Mouse (Mus musculus): ENCODE data around the gene Olfr98. TPM values are rescaled to one million over a fixed set of nuclear protein-coding genes. Genes with fewer than 3 reads are reported as not detected.

The Olfr98 gene
- total and polyA plus RNA-seq, 3 experiments, result 0.21 to 0.44 TPM; not detected in 1

GRCm38 (mm10) chr17:37270702-37271092 lies 7.1 kb upstream of the Olfr98 start:
- TF ChIP-seq IRF4 (IDR thresholded peaks at IDR 0.05; ENCODE audit: low read depth, low read length), result peak; percentile 85
- TF ChIP-seq TCF12 (IDR thresholded peaks at IDR 0.05; ENCODE audit: low read depth, low read length), result peak; percentile 52; the same call in 1 of the 2 replicates
- TF ChIP-seq POLR2A (IDR thresholded peaks at IDR 0.05; ENCODE audit: low read depth, low read length), result peak; percentile 58
- TF ChIP-seq MAX (IDR thresholded peaks at IDR 0.05; ENCODE audit: low read length), result peak; percentile 29; the same call in 1 of the 2 replicates
- TF ChIP-seq HCFC1 (IDR thresholded peaks at IDR 0.05; ENCODE audit: low read depth, low read length), result peak; percentile 25; the same call in 1 of the 2 replicates
- no peak for TF ChIP-seq CTCF (conservative IDR thresholded peaks at IDR 0.05 in 1 of 2, IDR thresholded peaks at IDR 0.05 in 1 of 2; ENCODE audit: low read depth in 2 of 2, low read length in 2 of 2)
- no peak for TF ChIP-seq ZNF384 (IDR thresholded peaks at IDR 0.05; ENCODE audit: low read depth, low read length)
- TF ChIP-seq NELFE (IDR thresholded peaks at IDR 0.05; ENCODE audit: low read depth, low read length), result peak; percentile 51; the same call in 1 of the 2 replicates
- TF ChIP-seq JUND (conservative IDR thresholded peaks at IDR 0.05; ENCODE audit: low read depth, low read length), result no peak
- TF ChIP-seq MEF2A (IDR thresholded peaks at IDR 0.05; ENCODE audit: borderline replicate concordance, low read depth, low read length), result no peak
- peak; percentile 62; the same call in 1 of the 2 replicates for TF ChIP-seq TBP (conservative IDR thresholded peaks at IDR 0.05; ENCODE audit: low read depth, low read length)
- peak; percentile 68 for TF ChIP-seq NRF1 (IDR thresholded peaks at IDR 0.05; ENCODE audit: low read depth, low read length)
- no peak; the same call in 1 of the 2 replicates for TF ChIP-seq SIN3A (IDR thresholded peaks at IDR 0.05; ENCODE audit: low read length)
- TF ChIP-seq ZMIZ1 (IDR thresholded peaks at IDR 0.05; ENCODE audit: low read depth, low read length), result no peak
- no peak for TF ChIP-seq BHLHE40 (IDR thresholded peaks at IDR 0.05; ENCODE audit: low read depth, low read length)
- TF ChIP-seq RAD21 (IDR thresholded peaks at IDR 0.05; ENCODE audit: low read depth, low read length), result no peak
- peak; percentile 82 for TF ChIP-seq ETS1 (conservative IDR thresholded peaks at IDR 0.05; ENCODE audit: low read depth, low read length)
- TF ChIP-seq ZKSCAN1 (IDR thresholded peaks at IDR 0.05; ENCODE audit: borderline replicate concordance, low read depth, low read length), result no peak
- TF ChIP-seq MYC (IDR thresholded peaks at IDR 0.05; ENCODE audit: low read depth, low read length), result peak; percentile 65; the same call in 1 of the 2 replicates
- peak; percentile 69; the same call in 1 of the 2 replicates for TF ChIP-seq E2F4 (IDR thresholded peaks at IDR 0.05; ENCODE audit: insufficient replicate concordance, low read depth, low read length)
- H3K4me3 ChIP-seq (replicated peaks in 1 of 3; ENCODE audit: low read depth in 2 of 3, low read length in 2 of 3, poor library complexity in 1 of 3), result peak overlapping the region; percentile 76 to 90 (median 80)
- H3K79me2 ChIP-seq (replicated peaks; ENCODE audit: control insufficient read depth, extremely low read depth, insufficient read depth, poor library complexity, severe bottlenecking), result peaks cover 28% of the 10 kb centered on the region
- peak; percentile 88 for DNase-seq (ENCODE audit: extremely low read depth)
- dilution Hi-C loops (cut with MboI; ENCODE audit: extremely low pct_ligation_motif_present, extremely low pct_unique_long_range_greater_than_20kb, low sequenced_read_pairs) (no loop called here), in situ Hi-C loops (cut with MboI; ENCODE audit: low pct_ligation_motif_present, low pct_unique_long_range_greater_than_20kb, low sequenced_read_pairs) (no loop called here)
- H3K9ac ChIP-seq (ENCODE audit: insufficient read depth, low read depth), result peak overlapping the region; percentile 82
- peak overlapping the region; percentile 60 for H3K4me2 ChIP-seq (ENCODE audit: insufficient read depth, low read depth, poor library complexity, severe bottlenecking)
- H3K36me3 ChIP-seq (replicated peaks in 1 of 2; ENCODE audit: control insufficient read depth in 1 of 2, insufficient read depth in 1 of 2, low read length in 1 of 2), result peaks cover 24 to 43% of the 10 kb centered on the region in 2 experiments
- peak overlapping the region; percentile 86 for H3K27ac ChIP-seq (ENCODE audit: insufficient read depth, low read depth)
- no peaks in the 10 kb centered on the region for H3K9me3 ChIP-seq (replicated peaks; ENCODE audit: low read length)
- H3K4me1 ChIP-seq (ENCODE audit: control insufficient read depth in 1 of 2, insufficient read depth in 2 of 2), result peaks cover 6 to 41% of the 10 kb centered on the region in 2 experiments
- H3K27me3 ChIP-seq (replicated peaks), result no peaks in the 10 kb centered on the region

- Histone ChIP-seq H3K9me3 (replicated peaks; ENCODE audit: low read length) (no peaks in the 10 kb centered on the region), H3K4me3 (replicated peaks in 1 of 3; ENCODE audit: low read depth in 2 of 3, low read length in 2 of 3, poor library complexity in 1 of 3) (peak within 1 kb of the TSS; percentile 76 to 90 (median 80)), H3K4me1 (ENCODE audit: control insufficient read depth in 1 of 2, insufficient read depth in 2 of 2) (peaks cover 6 to 38% of the 10 kb centered on the region in 2 experiments), H3K36me3 (replicated peaks in 1 of 2; ENCODE audit: control insufficient read depth in 1 of 2, insufficient read depth in 1 of 2, low read length in 1 of 2) (peaks cover 21 to 38% of the 10 kb centered on the region in 2 experiments), H3K27me3 (replicated peaks) (no peaks in the 10 kb centered on the region), H3K4me2 (ENCODE audit: insufficient read depth, low read depth, poor library complexity, severe bottlenecking) (peak within 1 kb of the TSS; percentile 60), H3K79me2 (replicated peaks; ENCODE audit: control insufficient read depth, extremely low read depth, insufficient read depth, poor library complexity, severe bottlenecking) (peaks cover 27% of the 10 kb centered on the region), H3K9ac (ENCODE audit: insufficient read depth, low read depth) (peak within 1 kb of the TSS; percentile 82), H3K27ac (ENCODE audit: insufficient read depth, low read depth) (peak within 1 kb of the TSS; percentile 86)
- DNase-seq (ENCODE audit: extremely low read depth), result peak; percentile 95
- dilution Hi-C loops (cut with MboI; ENCODE audit: extremely low pct_ligation_motif_present, extremely low pct_unique_long_range_greater_than_20kb, low sequenced_read_pairs) (no loop called here), in situ Hi-C loops (cut with MboI; ENCODE audit: low pct_ligation_motif_present, low pct_unique_long_range_greater_than_20kb, low sequenced_read_pairs) (no loop called here)
- peak; percentile 59; the same call in 1 of the 2 replicates for TF ChIP-seq TCF12 (IDR thresholded peaks at IDR 0.05; ENCODE audit: low read depth, low read length)
- TF ChIP-seq HCFC1 (IDR thresholded peaks at IDR 0.05; ENCODE audit: low read depth, low read length), result peak; percentile 21; the same call in 1 of the 2 replicates
- peak; percentile 98 for TF ChIP-seq CHD2 (IDR thresholded peaks at IDR 0.05; ENCODE audit: low read length)
- no peak for TF ChIP-seq CTCF (conservative IDR thresholded peaks at IDR 0.05 in 1 of 2, IDR thresholded peaks at IDR 0.05 in 1 of 2; ENCODE audit: low read depth in 2 of 2, low read length in 2 of 2)
- TF ChIP-seq MYC (IDR thresholded peaks at IDR 0.05; ENCODE audit: low read depth, low read length), result no peak; the same call in none of the 2 replicates
- TF ChIP-seq CHD1 (IDR thresholded peaks at IDR 0.05; ENCODE audit: low read depth, low read length), result no peak; the same call in 1 of the 2 replicates
- TF ChIP-seq ZC3H11A (IDR thresholded peaks at IDR 0.05; ENCODE audit: low read depth, low read length), result no peak
- no peak; the same call in 1 of the 2 replicates for TF ChIP-seq ZKSCAN1 (IDR thresholded peaks at IDR 0.05; ENCODE audit: borderline replicate concordance, low read depth, low read length)
- TF ChIP-seq NELFE (IDR thresholded peaks at IDR 0.05; ENCODE audit: low read depth, low read length), result peak; percentile 31; the same call in 1 of the 2 replicates
- TF ChIP-seq E2F4 (IDR thresholded peaks at IDR 0.05; ENCODE audit: insufficient replicate concordance, low read depth, low read length), result no peak
- peak; percentile 83 for TF ChIP-seq MAX (IDR thresholded peaks at IDR 0.05; ENCODE audit: low read length)
- TF ChIP-seq TBP (conservative IDR thresholded peaks at IDR 0.05; ENCODE audit: low read depth, low read length), result peak; percentile 61; the same call in 1 of the 2 replicates
- TF ChIP-seq POLR2A (IDR thresholded peaks at IDR 0.05; ENCODE audit: low read depth, low read length), result peak; percentile 50
- TF ChIP-seq JUN (IDR thresholded peaks at IDR 0.05; ENCODE audit: insufficient read depth, low read depth, low read length), result no peak
- TF ChIP-seq NRF1 (IDR thresholded peaks at IDR 0.05; ENCODE audit: low read depth, low read length), result no peak
- TF ChIP-seq ZMIZ1 (IDR thresholded peaks at IDR 0.05; ENCODE audit: low read depth, low read length), result 0 out of 2 replicates have a peak, but pooled peaks have one; percentile 25
- peak; percentile 58; the same call in 1 of the 2 replicates for TF ChIP-seq POLR2AphosphoS2 (IDR thresholded peaks at IDR 0.05; ENCODE audit: low read depth, low read length)
- TF ChIP-seq MAFK (IDR thresholded peaks at IDR 0.05; ENCODE audit: insufficient replicate concordance, low read length), result no peak
- TF ChIP-seq MEF2A (IDR thresholded peaks at IDR 0.05; ENCODE audit: borderline replicate concordance, low read depth, low read length), result peak; percentile 34; the same call in 1 of the 2 replicates
- TF ChIP-seq BHLHE40 (IDR thresholded peaks at IDR 0.05; ENCODE audit: low read depth, low read length), result peak; percentile 21
These were observed 6.6 kb upstream of the Olfr98 start, which contains the start of gene H2-M3 for GRCm38 (mm10) chr17:37270058-37270701. Gene H2-M3 (plus strand): TSS chr17:37270220.

Data from CH12.LX (cell line).